Mouse (Mus musculus) heart, postnatal 0 days (tissue): ENCODE results near the gene Fgf13. TPM values are rescaled to one million over a fixed set of nuclear protein-coding genes. Genes with fewer than 3 reads are reported as not detected.

Experiments used
- ATAC-seq: fragments of 200-750 bp; cut with Nextera tagmentation; 2 replicates; pipeline ENCODE4 v1.8.0; 2017; ENCODE audit warnings: low read depth, moderate number of reproducible peaks, moderate library complexity; ENCODE audit not compliant: insufficient read depth
- DNase-seq: peaks from one replicate; pipeline ENCODE4 v3.0.0-alpha.2; 2016; ENCODE audit warnings: low spot score
- H3K27ac ChIP-seq: fragments of 300-500 bp; sonication (generic); 2 replicates; pipeline ENCODE4 v1.5.1; 2014; ENCODE audit warnings: low read depth, mild to moderate bottlenecking
- H3K27me3 ChIP-seq: fragments of 300-500 bp; sonication (generic); 2 replicates; pipeline ENCODE4 v1.6.1; 2014; ENCODE audit warnings: low read length, mixed read lengths; ENCODE audit not compliant: control insufficient read depth, insufficient read depth
- H3K36me3 ChIP-seq: fragments of 300-500 bp; sonication (generic); replicated peaks from 2 replicates; pipeline ENCODE4 v1.6.1; 2014; ENCODE audit warnings: low read length, mixed read lengths; ENCODE audit not compliant: control insufficient read depth, insufficient read depth
- H3K4me1 ChIP-seq: fragments of 300-500 bp; sonication (generic); 2 replicates; pipeline ENCODE4 v1.6.1; 2014; ENCODE audit warnings: antibody characterized with exemption; ENCODE audit not compliant: control insufficient read depth, insufficient read depth
- H3K4me2 ChIP-seq: fragments of 300-500 bp; sonication (generic); 2 replicates; pipeline ENCODE4 v1.6.1; 2014; ENCODE audit warnings: low read depth, mild to moderate bottlenecking, low read length, moderate library complexity
- H3K4me3 ChIP-seq: fragments of 300-500 bp; sonication (generic); 2 replicates; pipeline ENCODE4 v1.5.1; 2014; ENCODE audit warnings: low read depth, low read length
- H3K9ac ChIP-seq: fragments of 300-500 bp; sonication (generic); replicated peaks from 2 replicates; pipeline ENCODE4 v1.6.1; 2014; ENCODE audit warnings: low read depth, low read length, mixed read lengths
- H3K9me3 ChIP-seq: fragments of 300-500 bp; sonication (generic); replicated peaks from 2 replicates; pipeline ENCODE4 v1.6.1; 2016; ENCODE audit warnings: low read length; ENCODE audit not compliant: control insufficient read depth
- CTCF ChIP-seq: IDR thresholded peaks from 2 replicates; pipeline ENCODE4 v1.5.1; 2016; ENCODE audit warnings: antibody characterized with exemption, control low read depth, low read depth
- EP300 ChIP-seq: IDR thresholded peaks from 2 replicates; pipeline ENCODE4 v1.6.1; 2016; ENCODE audit warnings: antibody characterized with exemption, low read depth
- WGBS: fragments of 180-500 bp; shearing (Covaris S2); extraction: QIAGEN DNeasy Blood & Tissue Kit; methylation state at CpG from one replicate; pipeline ENCODE4 v1.1.7; 2014; 5-methylcytosine and 5-hydroxymethylcytosine counted together
- polyA plus RNA-seq: library from polyadenylated mRNA; unstranded; fragments of >200 nt; fragmentation: Nextera tagmentation; extraction: Ambion mirVana; gene quantifications from 2 replicates; pipeline ENCODE4 v1.2.1, GENCODE M21; 2015
- total RNA-seq: library from RNA; depleted of rRNA; stranded (reverse); fragments of >200 nt; gene quantifications from 2 replicates; pipeline ENCODE4 v1.2.3, GENCODE M21; 2014; ENCODE audit warnings: low replicate concordance

Fgf13 gene
- total and polyA plus RNA-seq, 2 experiments from 2014 or later: 35.5 to 88.7 TPM

DNA sequence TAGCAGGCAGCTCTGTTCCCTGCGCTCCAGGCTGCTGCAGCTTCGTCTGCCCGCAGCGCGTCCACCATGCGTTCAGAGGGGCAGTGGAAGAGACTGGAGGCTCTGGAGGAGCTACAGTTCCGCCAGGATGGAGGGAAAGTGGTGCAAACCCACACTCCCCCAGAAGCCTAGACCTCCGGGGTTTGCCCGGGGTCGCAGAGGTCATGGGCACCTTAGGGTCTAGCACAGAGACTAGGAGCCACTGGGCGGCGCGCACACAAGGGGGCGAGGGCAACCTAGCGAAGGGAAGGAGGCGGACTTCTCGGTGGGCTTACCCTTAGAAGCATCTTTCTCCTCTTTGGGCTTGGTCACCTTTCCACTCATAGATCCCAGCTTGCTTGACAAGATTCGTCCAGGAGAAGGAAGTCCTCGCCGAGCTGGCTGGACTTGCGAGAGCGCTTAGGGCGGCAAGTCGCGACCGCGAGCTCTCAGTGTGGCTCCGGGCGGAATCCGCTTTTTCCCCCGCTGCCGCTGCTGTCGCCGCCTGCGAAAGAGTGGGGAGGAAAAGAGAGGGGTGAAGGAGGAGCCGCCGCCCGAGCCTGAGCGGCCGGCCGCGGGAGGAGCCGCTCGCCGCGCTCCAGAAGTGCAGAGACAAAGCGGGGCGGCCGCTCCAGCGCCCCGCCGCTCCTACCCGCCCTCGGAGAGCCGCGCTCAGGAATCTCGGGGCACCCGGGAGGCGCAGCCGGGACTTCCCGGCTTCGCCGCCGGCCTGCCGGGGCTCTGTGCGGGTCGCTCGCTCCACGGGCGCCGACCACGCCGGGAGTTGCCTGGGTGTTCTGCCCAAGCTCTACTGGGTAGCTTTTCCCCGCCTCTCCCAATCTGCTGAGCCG, 811 bp downstream of the Fgf13 start:
- peak; percentile 17 for DNase-seq
- Histone ChIP-seq H3K9me3 (no peaks in the 10 kb centered on the region), H3K4me2 (peak overlapping the region; percentile 69), H3K27ac (peak overlapping the region; percentile 83), H3K4me1 (no peaks in the 10 kb centered on the region), H3K36me3 (no peaks in the 10 kb centered on the region), H3K27me3 (peaks cover 5% of the 10 kb centered on the region; the same call in 1 of the 2 replicates), H3K4me3 (peak overlapping the region; percentile 61), H3K9ac (peak overlapping the region; percentile 68)
- no peak for TF ChIP-seq CTCF
- TF ChIP-seq EP300: no peak
- ATAC-seq: peak; percentile 47
- WGBS: 17% methylated on average over 63 of the region's 75 CpGs

DNA sequence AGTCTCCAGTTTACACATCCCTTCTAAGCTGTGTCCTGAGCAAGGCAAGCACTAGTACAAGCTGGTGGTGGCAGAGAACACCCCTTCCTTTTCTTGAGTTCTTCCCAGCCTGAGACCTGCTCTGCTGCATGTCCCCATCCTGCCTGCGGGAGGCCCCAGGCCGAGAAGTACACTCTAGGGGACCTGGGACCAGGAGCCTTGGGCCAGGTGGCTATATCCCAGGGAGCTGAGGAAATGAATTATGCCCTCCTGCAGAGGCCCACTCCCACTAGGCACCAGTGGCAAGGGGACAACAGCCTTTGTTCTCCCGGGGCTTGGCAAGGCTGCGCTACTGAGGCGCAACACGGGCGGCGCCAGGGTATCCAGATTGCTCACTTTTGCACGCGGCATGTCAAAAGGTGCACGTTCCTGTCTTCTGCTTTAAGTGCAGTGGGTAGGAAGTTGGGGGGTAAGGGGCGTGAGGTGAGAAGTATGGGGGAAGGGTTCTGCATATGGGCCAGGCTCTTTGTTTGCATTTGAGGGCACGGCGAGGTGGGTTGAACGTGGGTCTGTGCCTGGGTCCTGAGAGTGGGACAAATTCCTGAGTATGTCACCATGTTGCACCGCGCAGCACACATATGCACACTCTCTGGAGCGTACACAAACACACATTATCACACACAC, 1.7 kb downstream of the Fgf13 start:
- WGBS: 22% methylated on average over 18 of the region's 18 CpGs
- TF ChIP-seq EP300: no peak
- no peak for TF ChIP-seq CTCF
- Histone ChIP-seq H3K27me3 (peaks cover 5% of the 10 kb centered on the region; the same call in 1 of the 2 replicates), H3K4me2 (peak overlapping the region; percentile 69), H3K9me3 (no peaks in the 10 kb centered on the region), H3K4me3 (peak overlapping the region; percentile 61), H3K4me1 (no peaks in the 10 kb centered on the region), H3K9ac (no peak overlapping the region; the same call in 1 of the 2 replicates), H3K27ac (no peak overlapping the region), H3K36me3 (no peaks in the 10 kb centered on the region)
- DNase-seq (no peak), ATAC-seq (peak; percentile 36; the same call in 1 of the 2 replicates)

DNA sequence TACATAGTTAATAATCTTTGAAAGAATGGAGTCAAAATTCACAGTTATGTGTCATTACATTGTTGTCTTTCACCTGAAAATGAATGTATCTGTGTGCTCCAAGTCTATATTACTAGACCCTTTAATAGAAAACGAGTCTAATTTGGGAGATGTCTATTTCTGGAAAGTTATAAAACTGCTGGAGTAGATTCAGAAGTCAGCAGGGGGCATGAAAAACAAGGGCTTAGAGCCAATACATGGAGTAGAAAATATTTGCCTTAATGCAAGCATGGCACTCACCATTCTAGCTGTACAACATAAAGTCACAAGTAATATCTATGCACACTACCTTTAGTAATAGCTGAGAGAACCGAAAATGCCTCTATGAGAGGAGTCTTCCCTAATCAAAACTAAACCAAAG, 19.9 kb downstream of the Fgf13 start:
- TF ChIP-seq EP300 (no peak), CTCF (no peak)
- no peak overlapping the region for H3K4me3 ChIP-seq
- 46% methylated on average over 2 of the region's 2 CpGs for WGBS
- no peak overlapping the region for H3K27ac ChIP-seq
- H3K9ac ChIP-seq: no peak overlapping the region
- H3K27me3 ChIP-seq: no peaks in the 10 kb centered on the region
- no peak overlapping the region for H3K4me2 ChIP-seq
- ATAC-seq (no peak), DNase-seq (no peak)
- no peaks in the 10 kb centered on the region for H3K9me3 ChIP-seq
- no peaks in the 10 kb centered on the region for H3K4me1 ChIP-seq
- H3K36me3 ChIP-seq: no peaks in the 10 kb centered on the region

DNA sequence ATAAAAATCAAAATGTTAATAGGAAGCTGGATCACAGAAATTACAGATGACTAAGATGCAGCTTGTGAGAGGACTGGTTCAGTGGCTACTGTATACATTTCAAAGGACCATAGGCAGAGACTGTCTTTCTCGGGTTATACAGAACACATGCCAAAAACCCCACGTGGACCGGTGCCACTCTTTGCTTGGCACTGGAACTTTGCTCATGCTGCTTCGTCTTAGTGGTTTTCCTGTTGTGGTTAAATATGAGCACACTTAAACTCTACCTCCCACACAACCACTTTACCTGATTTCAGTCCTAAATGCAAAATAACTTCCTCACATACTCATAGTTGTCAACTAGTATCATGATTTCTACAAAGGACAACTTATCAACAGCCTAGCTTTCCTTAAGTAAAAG, 59.6 kb downstream of the Fgf13 start:
- H3K27ac ChIP-seq: no peak overlapping the region
- 67% methylated on average over 4 of the region's 4 CpGs for WGBS
- H3K4me2 ChIP-seq: no peak overlapping the region
- TF ChIP-seq CTCF (no peak), EP300 (no peak)
- no peaks in the 10 kb centered on the region for H3K9me3 ChIP-seq
- H3K36me3 ChIP-seq: no peaks in the 10 kb centered on the region
- DNase-seq (no peak), ATAC-seq (no peak)
- no peaks in the 10 kb centered on the region for H3K27me3 ChIP-seq
- no peak overlapping the region for H3K4me3 ChIP-seq
- H3K9ac ChIP-seq: no peak overlapping the region
- no peaks in the 10 kb centered on the region for H3K4me1 ChIP-seq

DNA sequence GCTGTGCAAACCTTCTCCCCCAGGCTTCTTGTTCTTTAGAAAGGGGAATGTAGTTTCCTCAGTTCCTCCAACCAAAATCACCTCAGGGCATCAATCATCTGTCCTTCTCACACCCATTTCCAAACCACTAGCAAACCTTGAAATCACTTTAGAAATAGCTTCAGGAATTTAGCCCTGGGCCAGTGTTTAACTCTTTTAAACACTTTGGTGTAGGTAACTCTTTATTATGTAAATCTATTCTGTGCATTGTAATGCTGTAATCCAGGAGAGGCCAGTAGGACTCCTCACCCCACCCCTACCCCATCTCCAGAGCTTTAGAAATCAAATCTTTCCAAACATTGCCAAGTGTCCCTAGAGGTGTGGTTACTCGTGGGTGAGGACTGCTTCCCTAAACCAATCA, 74.5 kb downstream of the Fgf13 start:
- no peaks in the 10 kb centered on the region for H3K36me3 ChIP-seq
- TF ChIP-seq CTCF (no peak), EP300 (no peak)

More for the DNA sequence above, 74.5 kb downstream of the Fgf13 start:
- no peak for ATAC-seq
- no peak for DNase-seq
- no peaks in the 10 kb centered on the region for H3K27me3 ChIP-seq
- 52% methylated on average over 1 of the region's 1 CpGs for WGBS
- H3K4me3 ChIP-seq: no peak overlapping the region
- H3K9me3 ChIP-seq: no peaks in the 10 kb centered on the region
- no peak overlapping the region for H3K9ac ChIP-seq
- no peak overlapping the region for H3K27ac ChIP-seq
- no peak overlapping the region for H3K4me2 ChIP-seq
- no peaks in the 10 kb centered on the region for H3K4me1 ChIP-seq
